Mouse (Mus musculus) cortical plate, adult 2 months (tissue): ENCODE data around the gene 9130230L23Rik.

ENCODE experiments used
- CTCF ChIP-seq: fragments of 200-500 bp; IDR thresholded peaks from 2 replicates; pipeline ENCODE4 v1.5.1; 2011; ENCODE audit warnings: mild to moderate bottlenecking, control low read depth, low read length; ENCODE audit not compliant: insufficient read depth; ENCODE audit errors: extremely low read depth
- POLR2A ChIP-seq: fragments of 200-500 bp; IDR thresholded peaks from 2 replicates; pipeline ENCODE4 v1.6.1; 2011; ENCODE audit warnings: mild to moderate bottlenecking, low read length, control low read depth; ENCODE audit not compliant: insufficient read depth; ENCODE audit errors: extremely low read depth

- no peak for TF ChIP-seq CTCF
- TF ChIP-seq POLR2A = no peak
Measured at GRCm38 (mm10) chr5:66036440-66037054, 32.5 kb upstream of the 9130230L23Rik start.
